Mouse (Mus musculus) urinary bladder, postnatal 25 days (tissue): ENCODE measurements around the gene Twf2.

Experiments
- DNase-seq: peaks from one replicate; pipeline ENCODE4 v3.0.0; 2022; ENCODE audit warnings: low spot score

Twf2 gene

GRCm38 (mm10) chr9:106211680-106212593, 9.0 kb downstream of the Twf2 start:
- peak; percentile 80 for DNase-seq

- no peak for DNase-seq
Measured at GRCm38 (mm10) chr9:106212594-106212981, 9.7 kb downstream of the Twf2 start.

- DNase-seq: no peak
Measured at GRCm38 (mm10) chr9:106215341-106216125, 12.6 kb downstream of the Twf2 start.

GRCm38 (mm10) chr9:106216971-106217370, 14.1 kb downstream of the Twf2 start:
- no peak for DNase-seq

- DNase-seq: no peak
Measured at GRCm38 (mm10) chr9:106220894-106221523, 18.1 kb downstream of the Twf2 start.

- DNase-seq: no peak
Measured at GRCm38 (mm10) chr9:106222261-106222851, 19.4 kb downstream of the Twf2 start, which contains the start of gene Tlr9. Tlr9 (plus strand) TSS chr9:106222598.

- no peak for DNase-seq
Measured at GRCm38 (mm10) chr9:106222994-106223393, 20.1 kb downstream of the Twf2 start.

- DNase-seq: no peak
Measured at GRCm38 (mm10) chr9:106225469-106226150, 22.7 kb downstream of the Twf2 start.

GRCm38 (mm10) chr9:106226151-106226682, 23.3 kb downstream of the Twf2 start:
- no peak for DNase-seq

GRCm38 (mm10) chr9:106227790-106228429, 25.0 kb downstream of the Twf2 start:
- DNase-seq: no peak

GRCm38 (mm10) chr9:106230051-106230733, 27.3 kb downstream of the Twf2 start:
- no peak for DNase-seq

- no peak for DNase-seq
Measured at GRCm38 (mm10) chr9:106230734-106231106, 27.8 kb downstream of the Twf2 start.

GRCm38 (mm10) chr9:106231220-106231619, 28.3 kb downstream of the Twf2 start:
- DNase-seq: no peak

- DNase-seq: no peak
Measured at GRCm38 (mm10) chr9:106231816-106232215, 28.9 kb downstream of the Twf2 start.

GRCm38 (mm10) chr9:106232956-106233355, 30.0 kb downstream of the Twf2 start:
- no peak for DNase-seq

GRCm38 (mm10) chr9:106233953-106234352, 31.0 kb downstream of the Twf2 start:
- DNase-seq: no peak

GRCm38 (mm10) chr9:106235194-106235830, 32.4 kb downstream of the Twf2 start:
- DNase-seq: no peak

GRCm38 (mm10) chr9:106236156-106236817, 33.4 kb downstream of the Twf2 start:
- DNase-seq: no peak

- no peak for DNase-seq
Measured at GRCm38 (mm10) chr9:106236818-106237211, 33.9 kb downstream of the Twf2 start.
